Mouse (Mus musculus): Measurements from ENCODE around the gene Banf1. TPM values are rescaled to one million over a fixed set of nuclear protein-coding genes. Genes with fewer than 3 reads are reported as not detected.
A peak's percentile ranks its signal among the peaks of the same experiment; 100 is the strongest.

The Banf1 gene
- total RNA-seq, 1 experiment from 2014 or later = 29.1 TPM

- ATAC-seq (replicated peaks; ENCODE audit: insufficient number of reproducible peaks, low FRiP score, low TSS enrichment, poor library complexity, severe bottlenecking) = no peak
These were observed 25.6 kb downstream of the Banf1 start for GRCm38 (mm10) chr19:5341360-5341759.

GRCm38 (mm10) chr19:5337975-5338374 is 29.0 kb downstream of the Banf1 start:
- peak; percentile 70 for ATAC-seq (replicated peaks; ENCODE audit: insufficient number of reproducible peaks, low FRiP score, low TSS enrichment, poor library complexity, severe bottlenecking)

GRCm38 (mm10) chr19:5335441-5335840 is 31.5 kb downstream of the Banf1 start, which contains the start of gene Catsper1:
Gene Catsper1, plus strand, starts transcription at chr19:5335741.
- no peak for ATAC-seq (replicated peaks; ENCODE audit: insufficient number of reproducible peaks, low FRiP score, low TSS enrichment, poor library complexity, severe bottlenecking)

- no peak for ATAC-seq (replicated peaks; ENCODE audit: insufficient number of reproducible peaks, low FRiP score, low TSS enrichment, poor library complexity, severe bottlenecking)
These were observed 32.2 kb downstream of the Banf1 start for GRCm38 (mm10) chr19:5334741-5335140.

GRCm38 (mm10) chr19:5327970-5328369 is 39.0 kb downstream of the Banf1 start:
- ATAC-seq (replicated peaks; ENCODE audit: insufficient number of reproducible peaks, low FRiP score, low TSS enrichment, poor library complexity, severe bottlenecking) = no peak

GRCm38 (mm10) chr19:5323801-5324200 is 43.2 kb downstream of the Banf1 start:
- 0 out of 2 replicates have a peak, but pooled peaks have one; percentile 22 for ATAC-seq (replicated peaks; ENCODE audit: insufficient number of reproducible peaks, low FRiP score, low TSS enrichment, poor library complexity, severe bottlenecking)

Other genes starting within 250 kb of the Banf1 start
- gene Klc2, start 248.6 kb downstream of the Banf1 start, total RNA-seq (2017) = 9.2 to 25.6 TPM (median 17.2 TPM) in 3 replicates
- gene Pacs1, start 94.0 kb downstream of the Banf1 start, total RNA-seq (2017) = 11.1 to 32.0 TPM (median 19.2 TPM) in 3 replicates
- 229 to 250 TPM (median 247 TPM) in 3 replicates for gene Sf3b2, start 71.7 kb downstream of the Banf1 start, total RNA-seq (2017)
- not detected in 3 replicates for gene Gal3st3, start 68.8 kb downstream of the Banf1 start, total RNA-seq (2017)
- gene Catsper1, start 31.4 kb downstream of the Banf1 start, total RNA-seq (2017) = not detected in 3 replicates
- gene Cst6, start 17.6 kb downstream of the Banf1 start, total RNA-seq (2017) = 1.1 TPM in 1 of 3 replicates, not detected in the others
- 29.9 to 38.8 TPM (median 33.8 TPM) in 3 replicates for gene Eif1ad, start 427 bp downstream of the Banf1 start, total RNA-seq (2017)
- 133 to 142 TPM (median 133 TPM) in 3 replicates for gene Sart1, start 21.5 kb upstream of the Banf1 start, total RNA-seq (2017)
- not detected in 3 replicates for gene Tsga10ip, start 35.4 kb upstream of the Banf1 start, total RNA-seq (2017)
- gene Drap1, start 57.8 kb upstream of the Banf1 start, total RNA-seq (2017) = 111 to 135 TPM (median 121 TPM) in 3 replicates
- gene AI837181, start 58.0 kb upstream of the Banf1 start, total RNA-seq (2017) = 10.6 to 20.5 TPM (median 14.0 TPM) in 3 replicates
- gene Fosl1, start 80.4 kb upstream of the Banf1 start, total RNA-seq (2017) = 0.49 to 2.6 TPM (median 2.0 TPM) in 3 replicates
- 1.2 to 4.1 TPM (median 3.8 TPM) in 3 replicates for gene Ccdc85b, start 90.7 kb upstream of the Banf1 start, total RNA-seq (2017)
- gene Fibp, start 93.4 kb upstream of the Banf1 start, total RNA-seq (2017) = 71.3 to 104 TPM (median 95.3 TPM) in 3 replicates
- gene Ctsw, start 101.3 kb upstream of the Banf1 start, total RNA-seq (2017) = 113 to 416 TPM (median 150 TPM) in 3 replicates
- 2.0 to 5.9 TPM in 2 of 3 replicates, not detected in the other for gene Efemp2, start 106.8 kb upstream of the Banf1 start, total RNA-seq (2017)
- 8.7 to 20.2 TPM (median 11.6 TPM) in 3 replicates for gene Mus81, start 121.2 kb upstream of the Banf1 start, total RNA-seq (2017)
- 931 to 1,266 TPM (median 1,127 TPM) in 3 replicates for gene Cfl1, start 123.3 kb upstream of the Banf1 start, total RNA-seq (2017)
- 0.29 TPM in 1 of 3 replicates, not detected in the others for gene 1700020D05Rik, start 136.6 kb upstream of the Banf1 start, total RNA-seq (2017)
- gene Snx32, start 143.4 kb upstream of the Banf1 start, total RNA-seq (2017) = 2.4 to 6.9 TPM (median 4.7 TPM) in 3 replicates
- not detected in 3 replicates for gene Ovol1, start 193.5 kb upstream of the Banf1 start, total RNA-seq (2017)
- gene Ap5b1, start 200.9 kb upstream of the Banf1 start, total RNA-seq (2017) = 13.2 to 18.0 TPM (median 16.1 TPM) in 3 replicates
- 71.5 to 138 TPM (median 136 TPM) in 3 replicates for gene Rnaseh2c, start 234.7 kb upstream of the Banf1 start, total RNA-seq (2017)
- gene Kat5, start 243.1 kb upstream of the Banf1 start, total RNA-seq (2017) = 65.5 to 109 TPM (median 99.2 TPM) in 3 replicates

Measured in monocyte, adult 5-6 weeks (primary cell).